Mouse (Mus musculus): ENCODE results near the gene Frmd4b.

- TF ChIP-seq POLR2A (IDR thresholded peaks at IDR 0.05; ENCODE audit: borderline replicate concordance, insufficient read depth, low read length) (no peak), CTCF (IDR thresholded peaks at IDR 0.05; ENCODE audit: borderline replicate concordance, insufficient read depth, low read depth, low read length) (no peak)
Measured at GRCm38 (mm10) chr6:97276890-97277497, 340.3 kb downstream of the Frmd4b start.

Data from cerebellum, adult 2 months (tissue).